Mouse (Mus musculus) urinary bladder, postnatal 36 days (tissue): ENCODE measurements around the gene Cnfn.
"Not testable (repeated sequence)": the region's sequence is repeated elsewhere in the genome, so short reads cannot be mapped to it uniquely, and the experiment has no call there.

Source experiments
- DNase-seq, 2 experiments: peaks; one replicate each; pipeline ENCODE4 v3.0.0; 2022; ENCODE audit warnings: low spot score in 2 of 2, mixed read lengths in 1 of 2

Cnfn gene

GRCm38 (mm10) chr7:25369058-25369749 is at the start of gene Cnfn:
Cnfn (minus strand) TSS chr7:25369724.
- DNase-seq = no peak

DNA sequence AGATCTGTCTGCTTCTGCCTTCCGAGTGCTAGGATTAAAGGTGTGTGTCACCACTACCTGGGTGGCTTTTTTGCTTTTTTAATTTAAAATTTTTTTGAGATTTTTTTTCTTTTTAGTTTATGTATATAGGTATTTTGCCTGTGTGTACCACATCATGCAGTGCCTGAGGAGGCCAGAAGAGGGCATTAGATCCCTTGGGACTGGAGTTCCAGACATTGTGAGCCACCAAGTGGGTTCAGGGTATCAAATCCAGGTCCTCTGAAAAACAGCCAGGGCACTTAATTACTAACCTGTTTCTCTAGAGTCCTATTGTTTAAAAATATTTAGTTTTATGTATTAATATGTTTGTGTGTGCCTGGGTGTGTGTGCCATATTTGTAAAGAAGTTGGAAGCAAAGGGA is 48.1 kb upstream of the Cnfn start:
- DNase-seq = no peak

GRCm38 (mm10) chr7:25412833-25413441 is 43.4 kb upstream of the Cnfn start, which contains the start of gene Cxcl17:
Cxcl17 (minus strand) TSS chr7:25412886.
- DNase-seq = no peak

- DNase-seq = no peak
Observed at GRCm38 (mm10) chr7:25411861-25412260, 42.3 kb upstream of the Cnfn start.

- no peak for DNase-seq
Observed at GRCm38 (mm10) chr7:25410969-25411615, 41.6 kb upstream of the Cnfn start.

DNA sequence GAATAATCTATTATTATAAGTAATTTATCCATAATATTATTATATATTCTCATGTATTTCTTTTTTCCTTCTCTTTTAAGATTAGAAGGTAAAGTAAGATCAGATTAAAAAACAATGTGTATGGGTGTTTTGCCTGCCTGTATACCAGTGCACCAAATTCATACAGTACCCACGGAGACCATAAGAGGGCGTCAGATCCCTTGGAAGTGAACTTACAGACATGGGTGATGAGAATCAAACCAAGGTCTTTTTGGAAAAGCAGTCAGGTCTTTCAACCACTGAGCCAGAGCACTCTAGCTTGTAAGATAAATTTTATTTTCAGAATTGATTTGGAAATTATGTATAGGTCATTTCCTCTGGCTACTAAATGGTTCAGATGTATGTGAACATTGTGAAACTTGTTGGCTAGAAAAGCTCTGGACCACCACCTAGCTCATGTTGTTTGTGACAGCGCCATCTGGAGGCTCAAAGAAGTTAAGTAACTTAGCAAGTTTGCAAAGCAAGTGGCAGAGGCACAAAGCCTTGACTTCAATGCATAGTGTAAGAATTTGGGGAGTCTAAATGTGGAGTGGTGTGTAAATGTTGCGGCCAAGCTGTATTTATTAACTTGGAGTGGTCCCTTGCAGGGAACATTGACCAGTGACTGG is 39.7 kb upstream of the Cnfn start:
- no peak for DNase-seq

DNA sequence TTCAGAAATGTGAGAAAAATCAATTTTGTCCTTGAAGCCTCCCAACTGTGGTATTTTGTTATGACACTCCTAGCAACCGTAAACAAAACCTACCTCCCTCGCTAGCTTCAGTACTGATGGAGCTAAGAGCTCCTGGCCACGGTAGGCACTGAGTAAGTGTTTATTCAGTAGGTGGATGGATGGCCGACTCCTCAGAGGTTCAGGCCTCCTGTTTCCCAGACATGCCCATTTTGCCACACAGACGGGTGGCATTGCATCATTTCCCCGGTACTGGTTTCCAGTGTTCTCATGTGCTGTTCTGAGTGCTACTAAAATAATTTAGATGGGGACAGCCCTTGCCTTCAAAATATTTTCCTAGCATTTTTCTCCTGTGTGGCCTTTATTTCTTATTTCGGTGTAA is 36.9 kb upstream of the Cnfn start:
- DNase-seq = no peak

- DNase-seq = peak in 1 of 2 experiments; percentile 31
Observed at GRCm38 (mm10) chr7:25402671-25403101, 33.2 kb upstream of the Cnfn start.

GRCm38 (mm10) chr7:25401986-25402385 is 32.5 kb upstream of the Cnfn start:
- DNase-seq = no peak

DNA sequence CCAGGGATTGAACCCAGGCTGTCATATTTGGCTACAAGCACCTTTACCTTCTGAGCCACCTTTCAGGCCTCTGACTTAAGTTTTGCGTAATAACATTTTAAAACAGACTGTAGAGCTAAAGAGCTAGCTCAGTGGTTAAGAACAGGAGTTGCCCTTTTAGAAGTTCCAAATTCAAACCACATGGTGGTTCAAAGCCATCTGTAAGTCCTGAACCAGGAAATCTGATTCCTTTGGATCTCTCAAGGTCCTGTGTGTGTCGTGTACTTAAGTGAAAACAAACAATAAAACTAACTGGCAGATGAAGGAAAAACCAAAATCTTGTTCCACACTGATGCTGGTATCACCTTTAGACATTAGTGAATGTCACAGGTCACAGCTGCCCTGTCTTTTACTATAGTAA is 32.0 kb upstream of the Cnfn start:
- DNase-seq = no peak

GRCm38 (mm10) chr7:25399028-25399427 is 29.5 kb upstream of the Cnfn start:
- DNase-seq = not testable (repeated sequence)

DNA sequence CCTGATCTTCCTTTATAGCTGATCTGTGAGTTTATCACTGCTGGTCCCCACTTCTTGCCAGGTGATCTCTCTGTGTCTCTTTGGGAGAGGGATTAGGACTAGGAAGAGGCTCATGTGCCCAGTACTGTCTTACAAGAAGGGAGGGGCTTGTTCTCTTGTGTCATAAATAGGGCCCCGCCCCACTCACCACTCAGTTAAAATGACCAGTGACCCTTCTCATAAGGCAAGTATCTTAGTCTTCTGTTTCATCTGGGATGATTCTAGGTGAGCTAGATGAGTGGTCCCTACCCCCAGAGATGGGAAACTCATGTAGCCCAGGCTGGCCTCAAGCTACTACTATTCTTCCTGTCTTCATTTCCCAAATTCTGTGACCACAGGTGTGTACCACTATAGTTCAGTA is 29.1 kb upstream of the Cnfn start, which contains the start of gene Lipe:
Gene Lipe (minus strand): TSS at position 101 of the 400 bp plus-strand sequence.
- DNase-seq = no peak

- no peak for DNase-seq
Observed at GRCm38 (mm10) chr7:25396621-25397020, 27.1 kb upstream of the Cnfn start.

DNA sequence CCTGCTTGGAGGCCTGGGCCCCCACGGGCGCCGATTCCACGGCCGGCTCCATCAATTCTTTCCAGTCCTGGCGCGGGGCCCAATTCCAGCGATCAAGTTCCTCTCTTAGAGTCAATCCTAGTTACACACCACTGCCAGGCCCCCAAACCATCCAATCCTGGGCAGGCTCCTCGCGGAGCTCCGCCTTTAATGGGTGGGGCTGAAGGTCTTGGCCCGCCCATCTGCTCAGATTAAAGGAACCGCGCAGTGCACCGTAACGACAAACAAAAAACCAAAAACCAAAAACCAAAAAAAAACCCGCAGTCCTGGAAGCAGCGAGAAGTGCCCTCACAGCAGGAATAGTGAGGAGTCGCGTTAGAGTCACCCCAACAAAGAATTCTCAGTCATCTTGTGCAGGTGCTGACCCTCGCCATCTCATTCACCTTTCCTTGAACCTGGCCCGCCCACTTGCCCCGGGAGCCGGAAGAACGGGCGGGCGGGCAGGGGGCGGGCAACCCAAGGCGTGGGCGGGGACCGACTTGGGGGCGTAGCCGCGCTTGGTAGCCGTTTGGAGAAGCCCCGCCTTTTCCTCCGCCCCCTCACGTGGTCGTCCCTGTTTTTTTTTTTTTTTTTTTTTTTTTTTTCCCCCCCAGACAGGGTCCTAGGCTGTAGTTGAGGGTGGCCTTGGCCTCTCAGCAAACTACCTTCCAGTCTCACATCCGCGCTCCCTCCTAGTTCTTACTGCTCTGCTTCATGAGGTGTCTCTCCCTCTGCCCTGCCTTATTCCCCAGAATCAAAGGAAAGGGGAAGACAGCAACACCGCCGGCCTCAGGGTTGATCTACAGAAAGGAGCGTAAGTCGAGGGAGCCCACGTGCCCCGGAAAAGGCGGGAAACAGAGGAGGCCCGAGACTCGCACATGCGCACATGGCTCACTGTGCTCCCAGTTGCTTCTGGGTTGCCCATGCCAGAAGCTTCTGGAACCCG is 26.3 kb upstream of the Cnfn start:
- DNase-seq = peak; percentile 91 to 95

DNA sequence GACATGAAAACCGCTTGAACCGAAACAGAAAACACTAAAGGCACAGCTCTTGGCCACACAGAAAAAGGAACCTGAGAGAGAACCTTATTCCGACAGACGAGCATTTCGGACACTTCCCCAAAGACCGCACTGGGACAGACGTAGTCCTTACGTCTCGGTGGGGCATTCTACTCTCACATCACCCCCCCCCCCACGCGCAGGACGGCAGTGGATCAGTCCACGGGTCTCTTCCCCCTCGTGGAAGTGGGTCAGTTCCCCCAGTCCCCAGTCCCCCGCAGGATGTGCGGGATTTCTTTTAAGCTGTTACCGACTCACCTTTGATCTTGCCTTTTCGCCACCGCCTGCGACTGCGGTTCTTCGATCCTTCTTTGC is 25.6 kb upstream of the Cnfn start:
- DNase-seq = no peak

DNA sequence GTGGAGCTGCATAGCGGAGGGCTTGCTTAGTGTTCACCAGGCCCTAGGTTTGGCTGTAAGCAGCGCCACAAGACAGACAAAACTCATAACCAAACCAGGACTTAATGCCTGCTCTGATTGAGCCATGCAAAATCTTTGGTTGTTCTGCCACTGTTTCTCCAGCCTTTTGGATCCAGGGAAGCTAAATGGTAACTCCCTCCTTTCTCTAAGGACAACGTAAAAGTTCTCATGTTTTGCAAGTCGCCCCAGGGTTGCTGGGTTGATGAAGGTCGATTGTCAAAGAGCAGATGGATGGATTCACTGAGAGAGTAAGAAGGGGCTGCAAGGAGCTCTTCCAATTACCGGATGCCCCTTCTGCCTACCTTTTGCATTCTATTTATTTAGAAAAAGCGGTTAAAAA is 25.2 kb upstream of the Cnfn start:
- no peak for DNase-seq

DNA sequence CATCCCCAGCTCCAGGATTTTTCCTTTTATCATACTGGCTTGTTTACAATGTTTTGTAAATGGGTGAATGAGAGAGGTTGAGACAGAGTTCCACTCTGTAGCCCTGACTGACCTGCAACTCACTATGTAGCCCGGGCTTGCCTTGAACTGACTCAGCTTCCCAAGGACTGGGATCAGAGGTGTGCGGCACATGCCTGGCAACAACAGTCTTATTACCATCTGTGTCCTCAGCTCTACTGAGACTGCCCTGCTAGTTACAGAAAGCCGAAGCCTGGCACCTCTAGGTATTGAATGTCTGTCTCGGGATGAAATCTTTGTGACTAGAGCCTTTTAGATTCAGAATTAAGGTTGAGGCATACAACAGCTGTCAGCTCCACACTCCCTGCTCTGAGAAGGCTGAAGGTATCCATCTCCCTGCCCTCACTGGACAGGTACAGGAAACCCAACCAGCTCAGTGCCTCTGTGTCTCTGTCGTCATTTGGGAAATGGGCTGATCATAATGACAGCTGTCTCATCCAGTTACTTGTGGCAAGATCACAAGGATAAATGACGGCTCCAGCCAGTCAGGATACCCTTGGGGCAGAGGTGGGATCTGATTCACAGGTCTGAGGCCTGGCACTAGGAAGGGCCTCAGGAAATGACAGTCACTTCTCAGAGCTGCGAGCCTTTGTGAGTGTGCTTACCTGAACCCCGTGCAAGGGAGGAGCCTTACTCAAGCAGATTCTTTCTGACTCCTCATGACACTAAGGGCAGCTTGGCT is 24.1 kb upstream of the Cnfn start:
- no peak for DNase-seq

DNA sequence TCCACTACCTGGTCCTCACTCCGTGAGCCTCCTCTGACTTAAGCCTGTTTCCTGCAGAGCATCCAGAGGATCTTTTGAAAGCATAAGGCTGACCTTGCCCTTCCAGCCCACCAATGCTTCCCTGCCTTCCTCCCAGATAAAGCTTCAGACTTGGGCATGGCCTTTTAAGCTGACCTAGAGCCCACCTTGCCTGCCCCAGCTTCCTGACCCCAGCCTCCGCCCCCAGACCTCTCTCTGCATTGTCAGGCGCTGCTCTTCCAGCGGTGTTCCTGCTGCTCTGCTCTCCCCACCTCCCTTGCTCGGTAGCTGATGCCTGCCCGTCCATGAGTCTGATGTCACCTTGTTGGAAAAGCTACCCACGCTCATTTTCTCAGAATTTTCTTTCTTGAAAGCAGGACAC is 23.3 kb upstream of the Cnfn start:
- no peak for DNase-seq

- DNase-seq = no peak
Observed at GRCm38 (mm10) chr7:25391856-25392453, 22.4 kb upstream of the Cnfn start.

DNA sequence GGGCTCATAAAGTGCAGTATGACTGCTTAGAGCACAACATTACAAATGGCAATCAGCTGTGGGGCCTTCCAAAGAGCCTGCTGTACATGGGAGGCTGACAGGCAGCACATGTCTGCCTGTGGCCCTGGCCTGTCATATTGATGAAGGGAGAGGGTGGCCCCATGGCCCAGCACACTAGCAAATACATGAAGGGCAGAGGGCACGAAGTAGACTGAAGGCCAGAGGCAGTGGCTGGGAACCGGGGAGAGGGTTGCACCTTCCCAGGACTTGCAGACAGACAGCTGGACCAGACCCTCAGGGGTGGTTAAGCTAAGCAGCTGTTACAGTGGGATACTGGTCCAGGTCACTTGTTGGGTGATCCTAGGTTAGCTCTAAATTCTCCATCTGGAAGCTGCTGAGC is 21.5 kb upstream of the Cnfn start:
- DNase-seq = no peak
